Comparison of ENCODE assay signal across 26 mouse cellular contexts in the genomic region with DNA sequence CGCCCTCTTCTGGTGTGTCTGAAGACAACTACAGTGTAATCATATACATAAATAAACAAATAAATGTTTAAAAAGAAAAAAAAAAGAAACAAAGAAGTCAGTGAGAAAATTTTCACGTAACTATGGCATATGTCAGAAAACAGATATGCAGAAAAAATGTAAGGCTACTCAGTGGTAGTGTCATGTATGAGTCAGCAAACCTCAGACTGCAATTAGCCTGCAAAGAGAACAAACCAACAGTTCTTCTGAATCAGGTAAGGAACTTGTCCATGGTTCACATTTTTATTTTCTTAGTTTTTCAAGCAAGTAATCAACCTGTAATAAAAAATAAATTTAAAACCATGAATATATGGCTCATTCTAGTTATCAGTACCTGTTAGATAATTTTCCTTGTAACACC.
"Had no signal": no experiment of that assay in that cellular context is flagged by ENCODE, and none has a peak within 500 bp of the region (broad histone marks: within the 10 kb centered on the region; RNA-seq: fewer than 3 reads in every experiment).

No protein-coding gene starts in this region.

- H3K9ac ChIP-seq: heart, embryonic 12.5 days; hindbrain, embryonic 13.5 days; hindbrain, embryonic 15.5 days; kidney, embryonic 15.5 days; limb, embryonic 13.5 days; limb, embryonic 15.5 days; liver, embryonic 12.5 days; liver, embryonic 14.5 days had no signal

- H3K4me2 ChIP-seq: heart, embryonic 12.5 days; hindbrain, embryonic 13.5 days; hindbrain, embryonic 15.5 days; kidney, embryonic 15.5 days; limb, embryonic 13.5 days; limb, embryonic 15.5 days; liver, embryonic 12.5 days had no signal

- DNase-seq: gastrocnemius, postnatal 14 days; gastrocnemius, postnatal 36 days; heart, adult 18-20 months; heart, postnatal 10 days; heart, postnatal 4 days; kidney, adult 11 months; kidney, adult 2 months; kidney, adult 9 months; kidney, postnatal 14 days; kidney, postnatal 36 days; layer of hippocampus, adult 9-11 months; layer of hippocampus, postnatal 36 days; left cerebral cortex, postnatal 4 days had no signal

- H3K4me1 ChIP-seq: heart, embryonic 10.5 days; heart, embryonic 12.5 days; hindbrain, embryonic 10.5 days; hindbrain, embryonic 13.5 days; hindbrain, embryonic 15.5 days; kidney, embryonic 15.5 days; limb, embryonic 13.5 days; limb, embryonic 15.5 days had no signal

- H3K27ac ChIP-seq: heart, embryonic 10.5 days; hindbrain, embryonic 10.5 days; hindbrain, embryonic 13.5 days; hindbrain, embryonic 15.5 days; hindbrain, postnatal 0 days; kidney, embryonic 15.5 days; kidney, postnatal 0 days; limb, embryonic 13.5 days; limb, embryonic 15.5 days; liver, embryonic 12.5 days; liver, embryonic 14.5 days had no signal

- H3K4me3 ChIP-seq: heart, embryonic 10.5 days; heart, embryonic 12.5 days; hindbrain, embryonic 10.5 days; hindbrain, embryonic 13.5 days; hindbrain, embryonic 15.5 days; kidney, embryonic 15.5 days; limb, embryonic 13.5 days; limb, embryonic 15.5 days; liver, embryonic 12.5 days had no signal

- H3K9me3 ChIP-seq: heart, embryonic 10.5 days; heart, embryonic 12.5 days; hindbrain, embryonic 10.5 days; hindbrain, embryonic 13.5 days; hindbrain, embryonic 15.5 days; kidney, embryonic 15.5 days; limb, embryonic 13.5 days; limb, embryonic 15.5 days; liver, embryonic 12.5 days had no signal

- ATAC-seq: hindbrain, postnatal 0 days; intestine, embryonic 16.5 days; liver, embryonic 12.5 days had no signal

- H3K27me3 ChIP-seq: heart, embryonic 12.5 days; hindbrain, embryonic 13.5 days; hindbrain, embryonic 15.5 days; kidney, embryonic 15.5 days; limb, embryonic 13.5 days; limb, embryonic 15.5 days; liver, embryonic 12.5 days had no signal
